Mouse (Mus musculus) hematopoietic stem cell, adult 5-6 weeks (primary cell): ENCODE results near the gene Dcaf17. TPM values are rescaled to one million over a fixed set of nuclear protein-coding genes. Genes with fewer than 3 reads are reported as not detected.
A peak's percentile ranks its signal among the peaks of the same experiment; 100 is the strongest.

Experiments
- ATAC-seq, 2 experiments: fragments of 125-278 bp in 1 of 2; replicated peaks in 1 of 2; 2 replicates each; pipeline ENCODE4 v1.8.0; 2016 to 2017; ENCODE audit warnings: inconsistent platforms in 2 of 2, mild to moderate bottlenecking in 2 of 2, moderate number of reproducible peaks in 2 of 2, low read depth in 1 of 2, moderate TSS enrichment in 1 of 2; ENCODE audit not compliant: low FRiP score in 2 of 2, poor library complexity in 2 of 2, severe bottlenecking in 2 of 2, insufficient read depth in 1 of 2, low TSS enrichment in 1 of 2
- total RNA-seq: library from RNA; stranded (forward); fragments of 172-1452, 232-1000 nt; gene quantifications from 2 replicates; pipeline ENCODE4 v1.2.3, GENCODE M21; 2017

Dcaf17 gene
- total RNA-seq, 1 experiment from 2014 or later = 17.2 TPM

- no peak for ATAC-seq
Measured at GRCm38 (mm10) chr2:71105469-71106215, 50.5 kb downstream of the Dcaf17 start.

GRCm38 (mm10) chr2:71107225-71107624 is 52.1 kb downstream of the Dcaf17 start:
- no peak for ATAC-seq

- ATAC-seq = no peak
Measured at GRCm38 (mm10) chr2:71108541-71108940, 53.4 kb downstream of the Dcaf17 start.

DNA sequence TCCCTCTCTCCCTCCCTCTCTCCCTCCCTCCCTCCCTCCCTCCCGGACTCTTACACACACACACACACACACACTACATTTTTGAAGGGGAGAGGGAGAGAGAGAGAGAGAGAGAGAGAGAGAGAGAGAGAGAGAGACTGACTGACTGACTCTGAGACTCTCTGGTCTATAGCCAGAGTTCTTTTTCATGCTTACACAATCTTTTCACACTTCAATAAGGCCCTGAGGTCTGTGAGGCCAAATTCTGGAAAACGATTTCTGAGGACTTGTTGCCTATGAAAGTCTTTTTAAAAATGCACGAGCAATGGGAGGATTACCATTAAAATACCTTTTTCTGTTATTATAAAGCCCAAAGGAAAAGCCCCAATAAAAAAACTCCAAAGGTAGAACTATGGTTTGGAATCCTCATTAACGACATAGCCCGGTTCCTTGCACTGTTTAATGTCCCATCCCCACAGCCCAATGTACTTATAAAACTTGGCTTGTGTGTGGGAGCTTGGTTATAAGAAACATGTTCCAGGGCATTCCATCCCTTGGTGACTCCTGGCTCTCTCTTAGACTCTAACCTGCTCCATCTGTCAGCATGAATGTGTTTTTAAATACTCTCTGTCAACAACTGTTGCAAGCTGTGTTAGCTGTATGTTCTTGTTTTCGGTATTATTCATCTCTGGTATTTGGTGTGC is 58.5 kb downstream of the Dcaf17 start:
- no peak for ATAC-seq

- no peak for ATAC-seq
Measured at GRCm38 (mm10) chr2:71116151-71116550, 61.0 kb downstream of the Dcaf17 start.

DNA sequence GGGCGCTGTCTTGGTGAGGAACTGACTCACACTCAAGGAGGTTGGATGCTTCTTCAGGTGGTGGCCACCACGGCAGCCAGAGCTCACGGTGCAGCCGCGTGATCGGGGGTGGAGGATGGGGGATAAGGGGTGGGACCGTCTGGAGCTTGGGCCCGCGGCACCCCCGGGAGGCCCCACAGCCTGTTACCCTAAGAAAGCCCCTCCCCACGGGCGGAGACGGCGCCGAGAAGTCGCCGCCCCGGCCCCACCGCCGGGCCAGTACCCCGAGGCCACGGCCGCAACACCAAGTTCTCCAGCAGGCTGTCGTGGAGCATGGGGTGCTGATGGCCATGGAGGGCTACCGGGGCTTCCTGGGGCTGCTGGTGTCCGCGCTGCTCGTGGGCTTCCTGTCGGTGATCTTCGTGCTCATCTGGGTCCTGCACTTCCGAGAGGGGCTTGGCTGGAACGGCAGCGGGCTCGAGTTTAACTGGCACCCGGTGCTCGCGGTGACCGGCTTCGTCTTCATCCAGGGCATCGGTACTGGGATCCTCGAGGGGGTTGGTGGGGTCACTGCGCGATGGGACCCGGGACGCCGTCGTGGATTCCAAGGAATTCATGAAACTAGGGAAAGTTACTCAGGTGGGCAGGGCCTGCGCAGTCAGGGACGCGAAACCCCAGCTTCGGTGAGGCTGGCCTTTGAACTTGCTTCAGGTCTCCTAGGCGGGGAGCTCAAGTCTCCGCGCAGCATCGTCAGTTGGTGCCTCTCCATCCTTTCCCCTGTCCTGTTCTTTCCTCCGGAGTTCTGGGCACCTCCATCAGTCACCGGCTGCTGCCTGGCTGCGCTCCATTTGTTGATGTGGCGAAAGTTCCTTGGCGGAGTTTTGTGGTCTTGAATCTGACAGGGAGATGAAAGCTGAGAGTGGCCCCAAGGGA is 62.9 kb downstream of the Dcaf17 start, which contains the start of gene Cybrd1:
Gene Cybrd1, plus strand, starts transcription at position 127 of the 912 bp plus-strand sequence.
- peak; percentile 44 to 51; a peak in 3 of 4 replicates for ATAC-seq

DNA sequence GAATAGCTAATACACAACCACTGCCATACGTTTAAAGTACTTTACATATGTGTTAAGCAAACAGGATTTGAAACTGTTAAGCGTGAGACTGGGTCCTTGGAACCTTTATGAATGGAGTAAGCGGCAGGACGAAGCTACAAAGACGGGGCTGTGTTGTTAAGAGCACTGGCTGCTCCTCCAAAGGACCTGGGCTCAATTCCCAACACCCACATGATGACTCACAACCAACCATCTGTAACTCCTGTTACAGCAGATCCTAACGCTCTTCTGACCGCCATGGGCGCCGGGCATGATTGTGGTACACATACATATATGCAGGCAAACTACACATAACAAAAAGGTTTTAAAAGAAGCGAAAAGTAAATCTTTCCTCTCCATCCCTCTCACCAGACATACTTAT is 65.7 kb downstream of the Dcaf17 start:
- ATAC-seq = no peak

DNA sequence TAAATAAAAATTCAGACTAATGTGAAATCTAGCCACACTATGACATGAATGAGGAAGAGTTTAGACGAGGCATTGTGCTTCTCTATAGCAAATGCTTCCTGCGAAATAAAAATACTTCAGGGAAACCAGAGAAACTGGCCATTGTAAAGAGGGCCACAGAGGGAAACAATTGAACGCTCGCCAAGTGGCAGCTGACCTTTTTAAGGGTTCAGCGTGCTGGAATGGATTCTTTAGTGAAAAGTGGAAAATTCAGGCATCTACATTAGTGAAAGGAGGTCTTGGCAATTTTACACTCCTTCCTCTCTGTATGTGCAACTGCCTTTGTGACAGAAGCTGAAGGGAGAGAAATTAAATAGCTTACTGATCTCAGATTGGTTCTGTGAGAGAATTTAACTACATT is 66.3 kb downstream of the Dcaf17 start:
- ATAC-seq = no peak

DNA sequence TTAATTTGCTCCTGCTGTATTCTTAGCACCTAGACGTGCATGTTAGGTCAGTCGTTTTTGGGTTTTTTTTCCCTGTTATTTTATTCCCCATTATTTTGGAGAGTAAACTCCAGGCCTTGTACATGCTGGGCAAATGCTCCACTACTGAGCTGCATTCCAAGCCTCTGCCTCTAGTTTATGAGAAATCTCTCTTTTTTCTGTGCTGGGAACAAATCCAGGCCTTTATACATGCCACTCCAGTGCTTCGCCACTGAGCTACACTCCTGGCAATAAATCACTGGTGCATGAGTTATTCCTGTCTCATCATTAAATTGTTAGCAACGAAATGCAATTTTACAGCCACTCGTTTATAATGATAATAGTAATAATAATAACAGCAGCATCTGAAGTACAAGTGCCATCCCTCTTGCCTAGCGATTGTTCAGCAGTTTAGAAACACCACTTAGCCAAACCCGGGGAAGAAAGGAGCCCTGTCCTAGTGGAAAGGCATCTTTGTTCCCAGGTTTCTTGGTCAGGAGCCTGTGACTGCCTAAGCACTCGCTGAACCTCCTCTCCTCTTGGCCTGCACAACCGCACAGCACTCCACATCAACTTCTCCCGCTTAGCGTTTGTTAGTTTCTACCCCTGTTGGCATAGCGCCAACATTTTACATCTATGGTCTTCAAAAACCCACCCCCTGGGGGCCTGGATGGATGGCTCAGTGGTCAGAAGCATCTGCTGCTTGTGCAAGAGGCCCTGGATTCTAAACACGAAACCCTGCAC is 67.3 kb downstream of the Dcaf17 start:
- no peak for ATAC-seq

DNA sequence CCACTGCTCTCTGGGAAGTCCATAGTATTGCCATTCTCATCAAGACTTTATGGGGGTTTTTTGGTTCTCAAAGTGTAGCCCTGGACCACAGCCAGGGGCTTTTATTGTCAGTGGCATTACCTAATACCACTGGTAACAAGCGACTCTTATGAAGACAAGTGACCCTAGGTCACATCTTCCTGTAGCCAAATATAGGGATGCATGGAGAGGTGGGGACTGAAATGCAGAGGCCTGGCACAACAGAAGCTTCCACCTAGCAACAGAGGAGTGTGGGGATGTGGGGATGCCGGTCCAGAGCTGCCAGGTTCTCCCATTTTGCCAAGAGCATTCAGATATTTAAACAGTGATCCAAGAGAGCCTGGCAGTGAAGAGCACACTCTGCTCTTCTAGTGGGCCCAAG is 68.5 kb downstream of the Dcaf17 start:
- ATAC-seq = no peak

DNA sequence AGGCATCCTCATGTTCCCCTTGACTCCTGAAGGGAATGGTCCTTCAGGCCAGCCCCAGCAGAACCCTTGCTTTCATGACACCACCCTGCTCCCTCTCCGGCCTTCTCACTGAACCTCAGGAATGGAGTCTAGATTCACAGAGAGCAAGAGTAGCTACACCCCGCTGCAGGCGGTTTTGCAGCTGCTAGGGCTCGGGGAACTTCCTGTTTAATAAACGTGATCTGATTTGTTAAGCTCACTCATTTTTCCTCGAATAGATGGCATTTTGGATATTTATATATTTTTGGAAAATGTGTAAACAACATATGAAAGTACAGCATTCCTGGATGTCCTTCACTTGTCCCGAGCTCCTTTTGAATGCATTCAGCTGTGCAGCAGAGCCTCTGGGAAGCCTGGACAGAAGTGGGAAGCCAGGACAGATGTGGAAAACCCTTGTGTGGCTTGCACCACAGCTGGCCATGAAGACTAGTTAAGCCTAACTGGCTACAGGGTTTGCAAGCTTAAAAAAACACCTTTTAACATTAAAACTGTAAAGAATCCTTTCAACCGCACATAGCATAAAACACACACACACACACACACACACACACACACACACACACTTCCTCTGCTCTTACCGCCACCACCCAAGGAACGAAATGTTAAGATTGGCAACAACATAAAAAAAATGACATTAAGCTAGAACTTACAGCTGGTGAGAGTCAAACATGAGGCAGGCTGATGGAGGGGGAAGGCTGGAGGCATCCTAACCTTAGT is 72.8 kb downstream of the Dcaf17 start:
- no peak for ATAC-seq

- ATAC-seq = no peak
Measured at GRCm38 (mm10) chr2:71130366-71130765, 75.2 kb downstream of the Dcaf17 start.

DNA sequence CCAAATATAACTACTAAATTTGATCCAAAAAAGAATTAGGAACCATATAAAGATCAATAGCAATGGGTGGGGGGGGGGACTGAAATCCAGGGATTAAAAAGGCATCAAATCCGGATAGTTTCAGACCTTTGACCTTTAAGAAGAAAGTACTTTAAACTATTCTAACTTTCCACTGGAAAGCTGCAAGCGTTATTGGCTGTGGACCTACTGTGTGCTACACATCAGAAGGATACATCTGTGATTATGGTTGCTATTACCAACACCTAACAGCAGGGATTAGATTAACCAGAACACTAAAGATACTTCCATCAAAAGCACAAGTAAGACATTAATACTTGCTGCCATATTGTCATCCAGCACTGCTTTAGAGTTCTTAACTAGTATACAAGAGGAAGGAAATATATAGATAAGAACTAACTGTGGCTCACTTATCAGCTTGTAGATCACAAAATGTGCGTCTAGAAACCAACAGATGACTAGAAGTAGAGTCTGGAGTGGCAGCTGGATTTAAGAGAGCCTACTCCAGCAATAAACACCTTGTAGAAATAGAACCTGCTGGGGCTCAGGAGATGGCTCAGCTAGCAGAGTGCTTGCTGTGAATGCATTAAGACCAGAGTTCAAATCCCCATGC is 76.9 kb downstream of the Dcaf17 start:
- ATAC-seq = no peak

GRCm38 (mm10) chr2:71134041-71134505 is 78.9 kb downstream of the Dcaf17 start:
- no peak for ATAC-seq

DNA sequence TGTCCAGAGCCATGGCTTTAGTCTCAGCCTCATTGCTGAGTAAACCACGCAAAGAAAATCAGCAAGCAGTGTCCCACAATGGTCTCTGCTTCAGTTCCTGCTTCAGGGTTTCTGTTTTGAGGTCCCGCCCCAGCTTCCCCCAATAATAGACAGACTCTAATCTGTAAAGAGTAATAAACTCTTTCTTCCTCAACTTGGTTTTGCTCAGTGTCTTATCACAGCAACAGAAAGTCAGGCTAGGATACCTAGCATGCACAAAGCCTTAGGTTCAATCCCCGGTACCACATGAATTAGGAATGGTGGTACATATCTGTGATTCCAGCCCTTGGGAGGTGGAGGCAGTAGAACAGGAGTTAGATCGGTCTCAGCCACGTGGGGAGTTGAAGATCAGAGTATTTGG is 79.7 kb downstream of the Dcaf17 start:
- no peak for ATAC-seq

DNA sequence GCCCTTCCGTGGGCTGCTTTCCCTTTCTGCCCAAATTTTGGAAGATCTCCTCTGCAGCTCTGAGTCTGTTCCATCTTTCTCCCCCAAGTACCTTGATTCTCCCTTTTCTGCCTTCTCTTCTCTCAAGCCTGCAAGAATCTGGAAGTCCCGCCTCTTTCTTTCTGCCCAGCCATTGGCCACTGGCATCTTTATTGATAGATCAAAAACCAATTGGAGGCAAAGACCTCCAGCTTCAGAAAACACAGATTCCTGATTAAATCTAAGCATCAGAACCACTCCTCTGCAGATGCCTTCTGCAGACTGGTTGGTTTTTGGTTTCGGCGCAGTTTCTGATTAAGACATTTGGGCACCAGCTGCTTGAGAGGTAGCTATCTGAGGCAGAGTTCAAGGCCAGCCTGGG is 85.5 kb downstream of the Dcaf17 start:
- ATAC-seq = no peak
